Mouse (Mus musculus): Measurements from ENCODE around the gene Cebpb. TPM values are rescaled to one million over a fixed set of nuclear protein-coding genes. Genes with fewer than 3 reads are reported as not detected.

Cebpb gene
- total and polyA plus RNA-seq, 2 experiments from 2014 or later, result 4.3 to 5.7 TPM

DNA sequence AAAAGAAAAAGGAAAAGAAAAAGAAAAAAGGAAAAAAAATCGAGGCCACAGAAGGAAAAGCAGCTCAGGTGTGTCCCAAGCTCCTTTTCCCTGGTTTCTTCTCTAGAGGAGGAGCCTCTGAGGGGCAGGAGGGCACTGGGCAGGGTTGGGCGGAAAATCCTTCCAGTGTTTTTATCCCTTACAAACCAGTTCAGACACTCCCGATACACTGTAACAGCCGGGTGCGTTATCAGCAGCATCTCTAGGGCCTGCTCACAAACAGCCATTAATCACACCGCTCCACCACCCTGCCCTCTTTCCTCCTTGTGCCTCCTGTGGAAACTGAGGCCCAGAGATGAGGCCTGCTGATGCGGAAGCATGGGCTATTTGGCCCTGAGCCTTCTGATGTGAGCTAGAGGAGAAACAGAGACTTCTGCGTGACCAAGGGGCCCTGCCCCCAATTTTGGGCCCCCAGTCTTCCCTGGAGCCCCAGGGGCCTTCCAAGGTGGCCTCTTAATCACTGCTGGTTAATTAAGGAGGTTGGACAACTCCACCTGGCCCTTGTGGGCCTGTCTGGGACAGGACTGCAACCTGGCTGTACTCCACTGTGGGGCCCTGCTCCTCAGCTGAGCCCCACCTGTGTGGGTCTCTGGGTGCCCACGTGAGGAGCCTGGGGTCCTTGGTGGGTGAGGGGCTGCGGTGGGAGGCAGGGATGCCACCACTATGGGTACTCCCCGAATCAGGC, 32.6 kb downstream of the Cebpb start:
- 81% methylated on average over 11 of the region's 11 CpGs for WGBS
- H3K4me3 ChIP-seq (ENCODE audit: low read depth, low read length), result no peak overlapping the region
- no peaks in the 10 kb centered on the region for H3K9me3 ChIP-seq (ENCODE audit: low read length)
- no peak for TF ChIP-seq CTCF (IDR thresholded peaks at IDR 0.05; ENCODE audit: low read depth)
- DNase-seq (no peak), ATAC-seq (no peak)
- no peak overlapping the region for H3K9ac ChIP-seq
- H3K4me1 ChIP-seq (ENCODE audit: insufficient read depth), result no peaks in the 10 kb centered on the region
- H3K27me3 ChIP-seq (ENCODE audit: insufficient read depth, low read length), result no peaks in the 10 kb centered on the region
- no peak overlapping the region for H3K27ac ChIP-seq (ENCODE audit: low read depth, low read length)
- no peak overlapping the region for H3K4me2 ChIP-seq (ENCODE audit: low read depth)
- H3K36me3 ChIP-seq (ENCODE audit: insufficient read depth), result no peaks in the 10 kb centered on the region

DNA sequence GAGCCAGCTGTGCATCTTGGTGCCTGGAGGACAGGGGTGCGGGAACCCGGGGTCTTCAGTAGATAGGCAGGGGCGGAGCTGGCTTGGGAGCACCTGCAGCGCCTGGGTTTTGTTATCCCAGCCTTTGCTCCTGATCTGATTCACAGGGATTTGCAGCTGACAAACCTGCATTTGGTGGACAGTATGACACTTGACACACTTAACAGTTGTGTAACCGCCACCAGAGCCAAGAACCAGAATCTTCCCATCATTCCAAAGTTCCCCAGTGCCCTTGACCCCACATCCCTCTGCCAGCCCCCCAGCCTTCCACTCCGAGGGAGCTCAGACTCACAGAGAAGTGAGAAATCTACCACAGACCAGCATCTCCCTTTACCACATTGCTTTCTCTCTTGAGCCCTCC, 33.8 kb downstream of the Cebpb start:
- H3K27me3 ChIP-seq (ENCODE audit: insufficient read depth, low read length), result no peaks in the 10 kb centered on the region
- DNase-seq (no peak), ATAC-seq (no peak)
- TF ChIP-seq CTCF (IDR thresholded peaks at IDR 0.05; ENCODE audit: low read depth), result no peak
- H3K9me3 ChIP-seq (ENCODE audit: low read length), result no peaks in the 10 kb centered on the region
- WGBS, result 79% methylated on average over 6 of the region's 6 CpGs
- no peaks in the 10 kb centered on the region for H3K4me1 ChIP-seq (ENCODE audit: insufficient read depth)
- no peaks in the 10 kb centered on the region for H3K36me3 ChIP-seq (ENCODE audit: insufficient read depth)
- H3K27ac ChIP-seq (ENCODE audit: low read depth, low read length), result no peak overlapping the region
- H3K4me2 ChIP-seq (ENCODE audit: low read depth), result no peak overlapping the region
- no peak overlapping the region for H3K9ac ChIP-seq
- H3K4me3 ChIP-seq (ENCODE audit: low read depth, low read length), result no peak overlapping the region

DNA sequence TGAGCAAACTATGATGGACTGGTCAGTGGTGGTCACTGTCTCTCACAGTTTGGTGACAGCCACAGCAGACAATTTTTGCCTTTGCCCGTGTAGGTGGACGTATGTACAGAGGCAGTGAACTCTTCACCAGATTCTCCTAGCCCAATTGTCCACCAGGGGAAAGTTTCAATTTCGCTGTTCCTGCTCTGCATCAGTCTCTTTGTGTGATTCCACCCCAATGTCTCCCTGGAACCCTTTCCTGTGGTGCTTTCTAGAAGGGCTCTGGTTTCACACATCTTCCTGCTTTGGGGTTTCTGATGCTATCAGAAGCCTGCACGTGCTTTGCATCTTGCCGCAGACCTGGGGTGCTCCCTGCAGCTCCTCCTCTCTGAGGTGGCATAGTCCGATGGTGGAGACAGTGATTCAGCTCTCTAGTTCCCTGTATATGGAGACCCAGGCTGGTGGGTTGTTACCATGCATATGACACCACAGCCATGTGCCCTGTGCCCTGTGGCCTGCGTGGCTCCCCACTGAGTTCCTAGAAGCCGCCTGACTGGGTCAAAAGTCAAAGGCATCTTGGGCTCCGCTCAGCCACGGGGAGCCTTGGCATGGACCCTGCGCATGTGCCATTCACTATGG, 35.0 kb downstream of the Cebpb start:
- no peaks in the 10 kb centered on the region for H3K27me3 ChIP-seq (ENCODE audit: insufficient read depth, low read length)
- no peak for DNase-seq
- H3K4me1 ChIP-seq (ENCODE audit: insufficient read depth), result no peaks in the 10 kb centered on the region
- WGBS, result 83% methylated on average over 11 of the region's 11 CpGs
- H3K9me3 ChIP-seq (ENCODE audit: low read length), result no peaks in the 10 kb centered on the region
- no peak for ATAC-seq
- no peak for TF ChIP-seq CTCF (IDR thresholded peaks at IDR 0.05; ENCODE audit: low read depth)
- no peak overlapping the region for H3K4me3 ChIP-seq (ENCODE audit: low read depth, low read length)
- H3K4me2 ChIP-seq (ENCODE audit: low read depth), result no peak overlapping the region
- no peak overlapping the region for H3K27ac ChIP-seq (ENCODE audit: low read depth, low read length)
- no peak overlapping the region for H3K9ac ChIP-seq
- H3K36me3 ChIP-seq (ENCODE audit: insufficient read depth), result no peaks in the 10 kb centered on the region

DNA sequence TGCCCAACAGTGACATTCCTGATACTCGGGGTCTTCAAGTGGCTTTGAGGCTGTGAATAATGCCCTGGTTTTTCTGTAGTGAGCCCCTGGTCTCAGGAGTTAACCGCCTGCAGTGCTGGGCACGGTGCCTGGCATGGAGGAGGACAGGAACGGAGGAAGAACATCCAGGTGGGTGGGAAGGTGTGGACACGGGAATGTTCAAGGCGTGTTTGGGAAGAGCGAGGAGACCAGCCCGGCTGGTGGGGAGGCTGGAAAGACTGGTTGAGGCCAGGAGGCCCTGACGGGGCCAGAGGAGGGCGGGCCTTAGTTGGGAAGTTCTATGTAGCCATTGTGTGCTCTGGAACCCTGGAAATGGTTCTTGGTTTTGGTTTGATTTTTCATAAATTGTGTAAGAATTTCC, 37.2 kb downstream of the Cebpb start:
- no peak for DNase-seq
- no peaks in the 10 kb centered on the region for H3K9me3 ChIP-seq (ENCODE audit: low read length)
- H3K36me3 ChIP-seq (ENCODE audit: insufficient read depth), result no peaks in the 10 kb centered on the region
- H3K4me1 ChIP-seq (ENCODE audit: insufficient read depth), result no peaks in the 10 kb centered on the region
- TF ChIP-seq CTCF (IDR thresholded peaks at IDR 0.05; ENCODE audit: low read depth), result no peak
- H3K4me3 ChIP-seq (ENCODE audit: low read depth, low read length), result no peak overlapping the region
- H3K27ac ChIP-seq (ENCODE audit: low read depth, low read length), result no peak overlapping the region
- H3K27me3 ChIP-seq (ENCODE audit: insufficient read depth, low read length), result no peaks in the 10 kb centered on the region
- H3K4me2 ChIP-seq (ENCODE audit: low read depth), result no peak overlapping the region
- H3K9ac ChIP-seq, result no peak overlapping the region
- WGBS, result 89% methylated on average over 10 of the region's 10 CpGs
- no peak for ATAC-seq

DNA sequence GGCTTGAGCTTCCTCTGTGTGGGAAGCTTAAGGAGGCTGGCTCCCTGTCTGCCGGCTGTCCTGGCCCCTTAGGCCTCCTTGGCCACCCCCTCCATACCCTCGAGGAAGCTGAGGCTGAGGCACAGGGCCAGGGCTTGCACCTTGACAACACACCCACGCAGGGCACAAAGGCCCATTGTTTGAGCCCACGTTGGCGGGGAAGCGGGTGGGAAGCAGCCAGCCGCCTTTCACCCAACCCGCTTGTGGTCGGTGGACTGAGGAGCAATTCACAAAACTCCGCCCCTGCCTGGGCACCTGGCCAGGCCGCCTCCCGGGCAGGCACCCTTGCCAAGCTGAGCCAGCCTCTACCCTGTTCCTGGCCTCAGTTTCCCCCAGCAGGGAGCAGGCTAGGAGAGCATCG, 38.4 kb downstream of the Cebpb start:
- DNase-seq (peak; percentile 62), ATAC-seq (peak; percentile 72)

DNA sequence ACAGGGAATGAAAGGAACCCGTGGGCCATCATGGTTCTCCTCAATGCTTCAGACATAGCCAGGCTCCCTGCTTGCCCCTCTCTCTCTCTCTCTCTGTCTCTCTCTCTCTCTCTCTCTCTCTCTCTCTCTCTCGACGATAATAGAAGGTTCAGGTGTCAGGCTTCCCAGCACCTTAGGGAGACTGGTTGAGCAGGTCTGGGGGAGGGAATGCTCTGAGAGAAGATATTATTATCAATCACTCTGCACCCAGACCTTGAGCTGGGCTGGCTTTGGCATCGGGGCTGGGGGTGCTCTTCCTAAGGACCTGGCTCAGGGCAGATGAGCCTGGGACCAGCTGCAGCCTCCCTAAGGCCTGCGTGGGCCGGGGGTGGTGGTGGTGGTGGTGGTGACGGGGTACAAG, 41.3 kb downstream of the Cebpb start:
- WGBS, result 87% methylated on average over 7 of the region's 7 CpGs
- no peak for DNase-seq
- no peak overlapping the region for H3K4me2 ChIP-seq (ENCODE audit: low read depth)
- H3K4me3 ChIP-seq (ENCODE audit: low read depth, low read length), result no peak overlapping the region
- ATAC-seq, result no peak
- H3K27ac ChIP-seq (ENCODE audit: low read depth, low read length), result no peak overlapping the region
- no peak overlapping the region for H3K9ac ChIP-seq
- H3K9me3 ChIP-seq (ENCODE audit: low read length), result no peaks in the 10 kb centered on the region
- H3K4me1 ChIP-seq (ENCODE audit: insufficient read depth), result no peaks in the 10 kb centered on the region
- TF ChIP-seq CTCF (IDR thresholded peaks at IDR 0.05; ENCODE audit: low read depth), result no peak
- H3K36me3 ChIP-seq (ENCODE audit: insufficient read depth), result no peaks in the 10 kb centered on the region
- H3K27me3 ChIP-seq (ENCODE audit: insufficient read depth, low read length), result no peaks in the 10 kb centered on the region

More for the DNA sequence above, 38.4 kb downstream of the Cebpb start:
- no peak overlapping the region for H3K4me3 ChIP-seq (ENCODE audit: low read depth, low read length)
- H3K4me2 ChIP-seq (ENCODE audit: low read depth), result no peak overlapping the region
- H3K9me3 ChIP-seq (ENCODE audit: low read length), result no peaks in the 10 kb centered on the region
- WGBS, result 22% methylated on average over 13 of the region's 13 CpGs
- H3K9ac ChIP-seq, result no peak overlapping the region
- H3K4me1 ChIP-seq (ENCODE audit: insufficient read depth), result no peaks in the 10 kb centered on the region
- H3K27ac ChIP-seq (ENCODE audit: low read depth, low read length), result no peak overlapping the region
- TF ChIP-seq CTCF (IDR thresholded peaks at IDR 0.05; ENCODE audit: low read depth), result no peak
- H3K36me3 ChIP-seq (ENCODE audit: insufficient read depth), result no peaks in the 10 kb centered on the region
- no peaks in the 10 kb centered on the region for H3K27me3 ChIP-seq (ENCODE audit: insufficient read depth, low read length)

DNA sequence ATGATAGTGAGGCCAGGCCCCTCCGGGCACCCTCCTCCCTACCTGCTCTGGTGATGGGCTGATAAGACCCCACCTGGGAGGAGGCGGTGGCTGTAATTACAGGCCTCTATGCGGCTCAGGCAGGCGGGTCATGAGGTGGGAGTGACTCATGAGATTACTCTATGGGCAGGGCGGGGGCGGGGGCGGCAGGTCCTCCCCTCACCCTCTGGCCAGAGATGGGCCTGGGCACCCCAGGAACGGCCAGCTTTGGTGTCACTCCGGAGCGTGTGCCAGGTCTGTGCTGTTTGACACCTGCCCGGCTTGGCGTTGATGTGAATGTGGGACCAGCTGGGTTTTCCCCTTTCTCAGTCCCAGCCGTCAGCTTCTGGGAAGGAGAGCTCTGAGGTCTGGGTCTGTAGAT, 42.4 kb downstream of the Cebpb start:
- 70% methylated on average over 13 of the region's 13 CpGs for WGBS
- no peaks in the 10 kb centered on the region for H3K27me3 ChIP-seq (ENCODE audit: insufficient read depth, low read length)
- no peaks in the 10 kb centered on the region for H3K9me3 ChIP-seq (ENCODE audit: low read length)
- H3K4me2 ChIP-seq (ENCODE audit: low read depth), result no peak overlapping the region
- H3K27ac ChIP-seq (ENCODE audit: low read depth, low read length), result no peak overlapping the region
- H3K4me3 ChIP-seq (ENCODE audit: low read depth, low read length), result no peak overlapping the region
- no peak overlapping the region for H3K9ac ChIP-seq
- no peaks in the 10 kb centered on the region for H3K36me3 ChIP-seq (ENCODE audit: insufficient read depth)
- no peak for TF ChIP-seq CTCF (IDR thresholded peaks at IDR 0.05; ENCODE audit: low read depth)
- ATAC-seq (no peak), DNase-seq (no peak)
- H3K4me1 ChIP-seq (ENCODE audit: insufficient read depth), result no peaks in the 10 kb centered on the region

Measured in forebrain, postnatal 0 days (tissue).